Mouse (Mus musculus) E14TG2a.4 (cell line): Measurements from ENCODE around the gene Adamtsl2.

Experiments
- H3K27me3 ChIP-seq: 2 replicates; pipeline ENCODE4 v1.6.1; 2014; ENCODE audit warnings: low read length, control low read depth; ENCODE audit not compliant: insufficient read depth
- H3K36me3 ChIP-seq: 2 replicates; pipeline ENCODE4 v1.6.1; 2014; ENCODE audit warnings: low read length, control low read depth; ENCODE audit not compliant: insufficient read depth
- H3K4me1 ChIP-seq: replicated peaks from 2 replicates; pipeline ENCODE4 v1.6.1; 2014; ENCODE audit warnings: low read depth, low read length, control low read depth
- H3K4me3 ChIP-seq: replicated peaks from 2 replicates; pipeline ENCODE4 v1.5.1; 2014; ENCODE audit warnings: mild to moderate bottlenecking, low read length
- H3K9me3 ChIP-seq: 2 replicates; pipeline ENCODE4 v1.6.1; 2014; ENCODE audit warnings: low read length, control low read depth
- CTCF ChIP-seq: conservative IDR thresholded peaks from 2 replicates; pipeline ENCODE4 v1.5.1; 2014; ENCODE audit warnings: low read length
- NANOG ChIP-seq: IDR thresholded peaks from 2 replicates; pipeline ENCODE4 v1.6.1; 2014; ENCODE audit warnings: borderline replicate concordance, low read length, mixed read lengths
- POU5F1 ChIP-seq: IDR thresholded peaks from 2 replicates; pipeline ENCODE4 v1.6.1; 2014; ENCODE audit warnings: low read length, borderline replicate concordance

The Adamtsl2 gene

DNA sequence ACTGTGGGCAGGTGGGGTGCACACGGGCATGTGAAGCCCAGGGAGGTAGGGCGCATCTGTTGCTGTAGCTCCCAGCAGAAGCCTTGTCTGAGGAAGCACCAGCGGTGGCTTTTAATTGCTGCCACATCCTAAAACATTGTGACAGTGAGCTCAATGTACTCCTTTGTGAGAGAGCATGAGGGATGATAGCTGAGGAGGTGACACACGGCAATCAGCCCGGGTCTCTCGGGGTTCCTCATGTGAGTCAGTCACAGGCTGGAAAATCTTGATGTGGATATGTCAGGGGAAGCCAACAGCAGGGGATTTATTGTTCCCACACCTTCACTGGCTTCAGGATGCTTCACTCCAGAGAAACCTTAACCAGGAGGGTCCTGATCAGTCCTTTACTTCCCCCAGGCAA lies 67.7 kb downstream of the Adamtsl2 start:
- Histone ChIP-seq H3K27me3 (peaks cover 47% of the 10 kb centered on the region), H3K4me1 (peaks cover 6% of the 10 kb centered on the region), H3K9me3 (peaks cover 9% of the 10 kb centered on the region), H3K4me3 (no peak overlapping the region), H3K36me3 (no peaks in the 10 kb centered on the region)
- no peak for TF ChIP-seq NANOG
- TF ChIP-seq POU5F1, result no peak
- TF ChIP-seq CTCF, result no peak

- no peak for TF ChIP-seq CTCF
- TF ChIP-seq NANOG, result no peak
- TF ChIP-seq POU5F1, result no peak
- Histone ChIP-seq H3K9me3 (peaks cover 9% of the 10 kb centered on the region), H3K4me3 (no peak overlapping the region), H3K4me1 (no peaks in the 10 kb centered on the region), H3K27me3 (peaks cover 27% of the 10 kb centered on the region), H3K36me3 (no peaks in the 10 kb centered on the region)
These were observed 70.3 kb downstream of the Adamtsl2 start for GRCm38 (mm10) chr2:27149457-27149856.

DNA sequence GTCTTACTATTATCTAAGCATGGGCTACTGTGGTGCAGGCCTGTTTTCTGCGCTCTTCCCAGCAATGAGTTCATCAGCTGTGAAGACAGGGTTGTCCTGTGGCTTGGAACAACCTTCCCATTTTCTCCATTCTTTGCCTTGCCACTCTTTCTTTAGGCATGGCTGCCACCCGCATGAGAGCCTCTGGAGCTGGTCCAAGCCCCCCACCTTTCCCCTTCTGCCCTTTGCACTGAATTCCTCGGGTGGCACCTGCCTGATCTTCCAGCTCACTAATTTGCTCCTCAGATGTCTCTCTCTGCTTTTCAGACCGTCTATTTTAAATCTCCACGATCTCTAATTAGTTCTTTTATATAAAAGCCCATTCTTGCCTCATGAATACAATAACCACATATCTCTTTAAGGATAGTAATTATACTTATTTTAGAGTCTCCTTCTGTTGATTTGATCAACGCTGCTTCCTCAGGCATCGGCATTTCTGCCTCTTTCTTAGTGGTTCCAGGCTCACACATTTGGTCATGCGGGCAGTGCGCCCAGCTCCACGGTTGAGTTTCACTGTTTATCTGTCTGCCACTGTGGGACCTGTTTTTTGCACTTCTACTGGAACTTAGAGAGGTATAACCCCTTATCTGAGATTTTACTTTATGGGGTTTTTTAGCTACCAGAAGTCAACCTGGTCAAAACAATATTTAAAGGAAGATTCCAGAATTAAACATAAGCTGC lies 75.4 kb downstream of the Adamtsl2 start:
- Histone ChIP-seq H3K27me3 (no peaks in the 10 kb centered on the region), H3K9me3 (peaks cover under 1% of the 10 kb centered on the region; the same call in 1 of the 2 replicates), H3K4me1 (peaks cover 15% of the 10 kb centered on the region), H3K4me3 (no peak overlapping the region), H3K36me3 (no peaks in the 10 kb centered on the region)
- TF ChIP-seq CTCF (no peak), POU5F1 (no peak), NANOG (no peak)

GRCm38 (mm10) chr2:27156596-27156995 lies 77.4 kb downstream of the Adamtsl2 start:
- no peaks in the 10 kb centered on the region for H3K36me3 ChIP-seq
- TF ChIP-seq POU5F1 (no peak), NANOG (no peak), CTCF (no peak)

More at GRCm38 (mm10) chr2:27156596-27156995, 77.4 kb downstream of the Adamtsl2 start:
- H3K9me3 ChIP-seq, result no peaks in the 10 kb centered on the region
- no peaks in the 10 kb centered on the region for H3K27me3 ChIP-seq
- H3K4me1 ChIP-seq, result peaks cover 15% of the 10 kb centered on the region
- H3K4me3 ChIP-seq, result no peak overlapping the region
